Mouse (Mus musculus): ENCODE results near the gene 1700061G19Rik. TPM values are rescaled to one million over a fixed set of nuclear protein-coding genes. Genes with fewer than 3 reads are reported as not detected.

The 1700061G19Rik gene
- under 1 TPM; 0.10 to 0.12 TPM for total RNA-seq (2021)

GRCm38 (mm10) chr17:56874936-56875651, at the start of gene 1700061G19Rik:
Gene 1700061G19Rik, plus strand, starts transcription at chr17:56875477.
- intact Hi-C loops (cut with DNase I), result no loop called here
- DNase-seq, result no peak

DNA sequence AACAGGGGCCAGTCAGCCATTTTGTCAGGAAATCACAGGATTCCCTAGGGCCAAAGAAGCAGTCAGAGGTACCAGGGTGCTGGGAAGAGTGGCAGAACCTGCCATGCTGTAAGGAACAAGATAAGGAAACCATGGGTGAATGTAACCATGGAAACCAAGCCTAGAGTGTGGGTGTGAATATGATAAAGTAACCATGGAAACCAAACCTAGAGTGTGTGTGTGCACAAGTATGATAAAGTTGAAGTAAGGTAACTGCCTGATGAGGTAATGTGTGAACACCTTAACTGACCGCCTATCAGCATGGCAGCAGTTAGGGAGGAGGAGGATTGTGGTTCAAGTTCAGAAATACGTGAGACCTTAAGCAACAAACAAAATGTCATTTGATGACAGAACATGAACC, 48.6 kb upstream of the 1700061G19Rik start:
- no peak for DNase-seq
- intact Hi-C loops (cut with DNase I), result no loop called here

GRCm38 (mm10) chr17:56829171-56829570, 46.1 kb upstream of the 1700061G19Rik start:
- DNase-seq, result no peak
- intact Hi-C loops (cut with DNase I), result no loop called here

GRCm38 (mm10) chr17:56829795-56830194, 45.5 kb upstream of the 1700061G19Rik start:
- intact Hi-C loops (cut with DNase I), result loop anchor here (1.0 to 5.0 kb wide), 2 partner anchors 21 to 108 kb away; partner anchors contain the start of gene Mllt1
- DNase-seq, result peak; percentile 29 to 55

DNA sequence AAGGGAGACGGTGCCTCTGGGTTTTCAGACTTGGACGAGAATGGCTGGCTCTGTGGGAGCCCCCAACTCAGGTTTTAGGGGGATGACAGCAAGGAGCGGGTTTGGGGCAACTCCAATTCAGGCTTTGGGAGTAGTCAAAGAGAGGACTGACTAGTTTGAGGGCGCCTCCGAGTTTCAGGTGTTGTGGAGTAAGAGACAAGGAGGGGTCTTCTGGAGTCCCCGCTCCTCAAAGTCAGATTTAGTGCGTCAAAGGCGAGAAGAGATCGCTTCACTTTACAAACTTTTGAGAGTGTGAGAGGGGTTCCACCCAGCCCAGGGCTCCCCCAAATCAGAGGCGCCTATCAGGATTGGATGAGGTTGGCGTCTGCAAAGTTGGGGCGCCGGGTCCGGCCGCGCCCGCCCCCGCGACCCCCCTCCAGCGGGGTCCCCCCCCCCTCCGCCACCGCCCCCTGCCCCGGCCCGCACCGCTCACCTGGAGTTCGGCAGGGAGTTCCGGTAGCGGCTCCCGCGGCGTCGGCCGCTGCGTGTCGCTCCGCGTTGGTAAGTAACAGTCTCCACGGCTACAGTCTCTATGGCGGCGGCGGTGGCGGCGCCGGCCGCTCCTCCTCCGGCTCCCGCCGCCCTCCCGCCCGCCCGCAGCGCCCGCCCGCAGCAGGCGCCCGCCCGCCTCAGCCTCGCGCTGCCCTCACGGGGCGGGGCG, 44.7 kb upstream of the 1700061G19Rik start, which contains the start of gene Rfx2:
Rfx2 (minus strand) TSS at position 603 of the 700 bp plus-strand sequence.
- intact Hi-C loops (cut with DNase I), result loop anchor here (1.0 to 5.0 kb wide), 2 partner anchors 22 to 107 kb away; partner anchors contain the start of gene Mllt1
- peak in 1 of 2 experiments; percentile 34 for DNase-seq

DNA sequence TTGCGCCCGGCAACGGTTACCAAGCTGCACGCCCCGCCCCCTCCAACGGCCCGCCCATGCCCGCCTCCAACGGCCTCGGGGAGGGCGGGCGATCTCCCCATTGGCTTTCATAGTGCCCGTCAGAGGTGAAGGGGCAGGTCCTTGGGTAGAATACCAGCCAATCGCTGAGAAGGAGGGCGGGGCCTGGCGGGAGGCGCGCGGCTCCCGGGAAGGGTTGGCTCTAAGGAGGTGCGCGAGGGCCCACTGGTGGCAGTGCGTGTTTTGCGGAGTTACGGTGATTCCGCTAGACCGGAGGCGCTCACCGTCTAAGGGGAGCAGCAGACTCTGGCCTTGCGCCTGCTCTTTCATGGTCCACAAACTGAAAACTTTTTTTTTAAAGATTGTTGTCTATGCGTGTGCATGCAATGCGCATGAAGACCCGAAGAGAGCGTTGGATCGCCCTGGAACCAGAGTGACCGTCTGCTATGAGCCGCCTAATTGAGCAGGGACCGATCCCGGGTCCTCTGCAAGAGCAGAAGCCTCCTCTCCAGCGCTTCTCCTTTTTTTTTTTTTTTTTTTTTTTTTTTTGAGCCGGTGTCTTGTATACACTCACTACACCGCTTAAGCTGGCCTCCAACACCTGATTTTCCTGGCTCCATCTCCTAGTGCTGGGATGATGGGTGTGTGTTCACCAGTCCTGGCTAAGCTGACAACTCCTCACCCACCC, 44.0 kb upstream of the 1700061G19Rik start:
- intact Hi-C loops (cut with DNase I), result loop anchor here (5.0 kb wide), 1 partner anchor 106 kb away; the partner anchor contains the start of gene Mllt1

DNA sequence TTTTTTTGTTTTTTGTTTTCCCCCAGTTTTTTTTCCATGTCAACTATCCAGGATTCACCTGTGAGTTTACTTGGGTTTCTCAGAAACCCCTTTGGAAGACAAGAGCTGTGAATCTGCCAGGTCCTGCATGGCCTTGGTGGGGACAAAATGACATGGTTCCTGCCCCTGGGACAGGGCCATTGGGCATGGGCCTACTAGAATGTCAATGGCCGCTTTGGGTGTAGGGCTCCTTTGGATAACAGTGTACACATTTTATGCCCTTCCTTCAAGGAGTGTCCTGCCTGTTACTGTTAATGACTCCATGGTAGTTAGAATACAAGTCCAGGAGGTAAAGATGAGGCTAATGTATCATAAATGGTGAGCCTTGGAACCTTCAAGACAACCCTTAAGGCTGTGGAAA, 42.4 kb upstream of the 1700061G19Rik start:
- DNase-seq, result no peak
- intact Hi-C loops (cut with DNase I), result loop anchor here (5.0 kb wide), 1 partner anchor 104 kb away; the partner anchor contains the start of gene Mllt1

More for the DNA sequence above, 44.0 kb upstream of the 1700061G19Rik start:
- DNase-seq, result peak; percentile 99

DNA sequence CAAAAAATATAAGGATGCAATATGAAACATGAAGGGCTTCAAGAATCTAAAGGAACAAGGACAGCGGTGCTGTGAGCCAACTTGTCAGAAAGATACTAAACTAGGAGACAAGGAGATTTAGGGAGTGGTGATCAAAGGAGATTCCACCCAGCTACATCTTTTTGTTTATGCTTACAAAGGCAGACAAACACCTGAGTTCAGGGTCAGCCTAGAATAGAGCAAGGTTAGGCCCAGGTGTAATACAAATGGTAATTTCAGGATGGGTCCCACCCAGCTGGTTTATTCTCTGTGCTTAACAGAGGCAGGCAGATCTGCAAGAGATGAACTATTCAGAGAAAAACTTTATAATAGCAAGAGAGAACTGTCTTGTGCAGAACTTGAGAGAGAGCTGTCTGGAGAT, 41.9 kb upstream of the 1700061G19Rik start:
- no peak for DNase-seq
- intact Hi-C loops (cut with DNase I), result loop anchor here (5.0 kb wide), 1 partner anchor 104 kb away; the partner anchor contains the start of gene Mllt1

DNA sequence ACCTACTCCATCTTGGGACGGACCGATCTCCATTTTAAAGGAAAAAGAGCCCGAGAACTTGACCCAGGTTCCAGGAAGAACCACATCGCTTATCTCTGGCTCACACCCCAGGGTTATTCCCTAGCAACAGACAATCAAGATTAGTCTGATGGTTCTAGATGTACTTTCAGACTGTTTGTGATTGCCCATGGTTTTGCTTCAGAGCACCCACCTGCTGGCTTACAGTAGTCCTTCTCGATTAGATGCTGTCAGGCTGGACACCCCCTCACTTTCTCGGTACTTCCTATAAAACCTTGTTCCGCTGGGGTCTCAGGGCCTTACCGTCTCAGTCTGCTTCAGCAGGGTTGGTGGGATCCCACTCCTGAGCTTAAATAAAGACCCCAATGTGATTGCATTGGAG, 38.9 kb upstream of the 1700061G19Rik start:
- intact Hi-C loops (cut with DNase I), result no loop called here
- no peak for DNase-seq

DNA sequence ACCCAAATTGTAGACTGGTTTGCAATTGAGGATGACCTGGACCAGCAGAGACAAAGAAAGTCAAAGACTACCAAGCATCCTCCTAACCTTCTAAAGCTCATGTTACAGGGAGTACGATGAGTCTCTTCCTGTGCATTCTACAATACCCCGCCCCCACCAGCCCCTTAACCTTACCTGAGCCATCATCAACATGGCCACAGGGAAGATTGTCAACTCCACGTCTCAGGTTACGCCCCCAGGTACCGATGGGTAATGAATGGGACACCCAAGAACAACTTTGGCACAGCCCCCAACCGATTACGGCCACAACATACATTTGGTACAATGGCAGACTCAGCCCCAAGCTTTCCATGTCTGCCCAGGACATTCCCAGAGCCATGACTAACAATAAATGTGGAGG, 34.8 kb upstream of the 1700061G19Rik start:
- no peak for DNase-seq
- intact Hi-C loops (cut with DNase I), result no loop called here

DNA sequence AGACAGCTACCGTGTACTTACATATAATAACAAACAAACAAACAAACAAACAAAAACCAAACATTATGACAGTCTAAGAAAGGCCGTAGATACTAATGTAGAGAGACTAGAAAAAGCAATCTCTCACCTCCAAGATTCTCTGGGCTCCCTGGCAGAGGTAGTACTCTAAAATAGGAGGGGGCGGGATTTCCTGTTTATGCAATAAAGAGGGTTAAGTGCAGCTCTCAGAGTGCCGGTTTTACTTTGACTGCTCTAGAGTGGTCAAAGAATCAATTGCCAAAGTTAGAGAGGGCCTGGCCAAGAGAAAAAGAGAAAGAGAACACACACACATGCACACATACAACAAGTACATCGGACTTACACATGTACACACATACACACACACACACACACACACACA, 33.1 kb upstream of the 1700061G19Rik start:
- DNase-seq, result no peak
- intact Hi-C loops (cut with DNase I), result no loop called here

DNA sequence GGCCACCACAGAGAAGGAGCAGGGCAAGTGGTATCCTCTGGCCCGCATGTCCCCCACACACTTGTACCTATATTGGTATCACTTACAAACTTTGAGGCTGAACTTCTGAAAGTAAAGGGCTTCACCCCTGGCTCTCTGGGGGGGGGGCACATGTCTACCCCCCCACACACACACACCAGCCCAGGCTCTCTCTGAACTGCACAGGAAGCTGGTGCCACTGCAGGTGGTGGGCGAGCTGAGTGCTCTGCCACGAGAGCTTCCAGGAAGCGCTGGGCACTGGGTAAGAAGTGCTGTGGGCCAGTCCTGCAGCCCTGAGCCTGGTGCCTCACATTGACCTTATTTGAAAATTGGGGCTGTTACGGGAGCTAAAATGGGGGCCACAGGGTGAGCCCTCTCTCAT, 31.6 kb upstream of the 1700061G19Rik start:
- intact Hi-C loops (cut with DNase I), result no loop called here

DNA sequence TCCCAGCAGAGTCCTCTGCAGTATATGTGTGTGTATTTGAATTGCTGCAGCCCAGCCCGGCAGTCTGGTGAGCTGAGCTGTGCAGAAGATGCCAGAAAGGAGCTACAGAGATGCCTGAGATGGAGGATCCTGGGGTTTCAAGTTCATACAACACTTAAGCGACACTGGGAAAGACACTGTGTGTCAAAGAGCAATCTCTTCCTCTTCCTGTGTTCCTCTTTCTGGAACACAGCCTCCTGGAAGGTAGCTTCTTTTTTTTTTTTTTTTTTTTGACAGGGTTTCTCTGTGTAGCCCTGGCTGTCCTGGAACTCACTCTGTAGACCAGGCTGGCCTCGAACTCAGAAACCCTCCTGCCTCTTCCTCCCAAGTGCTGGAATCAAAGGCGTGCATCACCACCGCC, 26.5 kb upstream of the 1700061G19Rik start:
- intact Hi-C loops (cut with DNase I), result no loop called here
- DNase-seq, result no peak

More for the DNA sequence above, 31.6 kb upstream of the 1700061G19Rik start:
- DNase-seq, result no peak

DNA sequence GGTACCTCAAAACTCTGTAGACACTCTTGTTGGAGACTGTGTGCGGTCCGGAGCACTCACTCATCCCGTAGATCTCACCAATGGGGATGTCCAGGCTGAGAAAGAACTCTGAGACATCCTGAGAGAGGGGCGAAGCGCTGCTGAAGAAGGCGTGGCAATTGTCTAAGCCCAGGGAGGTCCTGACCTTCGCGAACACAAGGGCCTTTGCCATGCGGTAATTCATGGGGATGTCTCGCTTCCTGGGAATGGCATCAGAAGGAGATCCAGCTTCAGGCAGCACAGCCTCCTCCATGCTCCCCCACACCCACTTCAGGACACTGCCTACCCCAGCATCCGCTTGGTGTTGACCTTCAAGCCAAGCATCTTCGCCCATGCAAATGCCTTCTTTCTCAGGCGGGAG, 25.6 kb upstream of the 1700061G19Rik start:
- intact Hi-C loops (cut with DNase I), result no loop called here
- no peak for DNase-seq

DNA sequence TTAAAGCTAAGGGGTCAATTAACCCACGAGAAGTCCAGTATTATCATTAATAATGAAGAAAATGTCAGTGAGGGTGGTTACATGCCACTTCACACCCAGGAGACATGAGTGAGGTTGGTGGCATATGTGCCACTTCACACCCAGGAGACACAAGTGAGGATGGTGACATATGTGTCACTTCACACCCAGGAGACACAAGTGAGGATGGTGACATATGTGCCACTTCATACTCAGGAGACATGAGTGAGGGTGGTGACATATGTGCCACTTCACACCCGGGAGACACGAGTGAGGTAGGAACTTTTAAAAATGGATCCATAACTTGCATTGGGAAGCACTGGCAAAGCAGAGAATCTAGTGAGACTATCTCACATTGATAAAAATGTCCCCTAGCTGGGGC, 24.1 kb upstream of the 1700061G19Rik start:
- intact Hi-C loops (cut with DNase I), result no loop called here
- no peak for DNase-seq

- intact Hi-C loops (cut with DNase I), result no loop called here
- no peak for DNase-seq
Observed at GRCm38 (mm10) chr17:56855421-56855820, 19.9 kb upstream of the 1700061G19Rik start.

GRCm38 (mm10) chr17:56858216-56858615, 17.1 kb upstream of the 1700061G19Rik start:
- DNase-seq, result peak; percentile 61 to 73
- intact Hi-C loops (cut with DNase I), result loop anchor here (1.0 kb wide), 1 partner anchor 50 kb away; no protein-coding TSS in a partner anchor

GRCm38 (mm10) chr17:56858922-56859321, 16.4 kb upstream of the 1700061G19Rik start:
- intact Hi-C loops (cut with DNase I), result loop anchor here (1.0 kb wide), 1 partner anchor 51 kb away; no protein-coding TSS in a partner anchor
- peak; percentile 53 to 59 for DNase-seq

GRCm38 (mm10) chr17:56861197-56861596, 14.1 kb upstream of the 1700061G19Rik start:
- intact Hi-C loops (cut with DNase I), result no loop called here
- peak in 1 of 2 experiments; percentile 20 for DNase-seq

- DNase-seq, result no peak
- intact Hi-C loops (cut with DNase I), result no loop called here
Observed at GRCm38 (mm10) chr17:56866071-56866470, 9.2 kb upstream of the 1700061G19Rik start.

- DNase-seq, result no peak
- intact Hi-C loops (cut with DNase I), result no loop called here
Observed at GRCm38 (mm10) chr17:56869481-56869977, 5.7 kb upstream of the 1700061G19Rik start.
